Mouse (Mus musculus): ENCODE results near the gene Eef2. TPM values are rescaled to one million over a fixed set of nuclear protein-coding genes. Genes with fewer than 3 reads are reported as not detected.
A peak's percentile ranks its signal among the peaks of the same experiment; 100 is the strongest.

Gene Eef2
- polyA plus RNA-seq, 1 experiment from 2014 or later, result 310 TPM

- H3K4me3 ChIP-seq (ENCODE audit: low read depth, low read length), result no peak overlapping the region
- WGBS (ENCODE audit: insufficient replicate concordance), result 66% methylated on average over 4 of the region's 4 CpGs
- H3K27ac ChIP-seq (ENCODE audit: low read depth), result no peak overlapping the region
- TF ChIP-seq EP300 (IDR thresholded peaks at IDR 0.05; ENCODE audit: low read depth), result no peak
- no peak for TF ChIP-seq CTCF (IDR thresholded peaks at IDR 0.05; ENCODE audit: low read depth)
- no peaks in the 10 kb centered on the region for H3K9me3 ChIP-seq (ENCODE audit: low read length)
- ATAC-seq (no peak), DNase-seq (no peak)
- H3K4me2 ChIP-seq (ENCODE audit: low read depth, low read length), result no peak overlapping the region
- H3K27me3 ChIP-seq (ENCODE audit: insufficient read depth, low read length), result peaks cover 25% of the 10 kb centered on the region
- peaks cover 2% of the 10 kb centered on the region; the same call in 1 of the 2 replicates for H3K36me3 ChIP-seq (replicated peaks; ENCODE audit: insufficient read depth, low read length)
- peaks cover 34% of the 10 kb centered on the region for H3K4me1 ChIP-seq (ENCODE audit: insufficient read depth)
- no peak overlapping the region for H3K9ac ChIP-seq (replicated peaks)
Measured at GRCm38 (mm10) chr10:81195300-81195699, 18.9 kb downstream of the Eef2 start.

DNA sequence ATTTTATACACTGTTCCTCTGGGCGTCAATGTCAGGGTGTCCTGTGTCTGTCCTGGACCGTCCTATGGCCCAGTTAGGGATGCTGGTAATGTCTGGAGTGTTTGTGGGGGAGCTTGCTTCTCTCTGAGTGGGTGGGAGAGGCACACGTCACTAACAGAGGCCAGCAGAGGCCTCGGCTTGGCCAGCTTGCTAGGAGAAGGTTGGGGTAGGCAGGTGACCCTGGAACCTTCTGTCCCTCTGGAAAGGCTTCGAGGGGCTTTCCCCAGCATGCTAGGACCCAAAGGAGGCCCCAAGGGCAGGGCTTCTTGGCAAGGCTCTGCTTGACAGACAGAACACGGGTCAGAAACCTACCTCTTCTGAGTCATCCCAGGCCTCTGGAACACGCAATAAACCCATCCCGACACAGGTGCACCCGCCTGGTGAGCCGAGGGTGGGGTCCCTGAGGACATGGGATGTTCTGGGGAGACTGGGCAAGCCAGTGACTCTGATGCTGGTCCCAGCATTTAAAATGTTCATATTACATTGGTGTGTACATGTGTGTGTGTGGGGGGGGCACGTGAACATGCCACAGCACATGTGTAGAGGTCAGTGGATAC is 20.1 kb downstream of the Eef2 start:
- ATAC-seq (no peak), DNase-seq (no peak)
- H3K36me3 ChIP-seq (replicated peaks; ENCODE audit: insufficient read depth, low read length), result no peaks in the 10 kb centered on the region
- no peak overlapping the region for H3K9ac ChIP-seq (replicated peaks)
- H3K4me3 ChIP-seq (ENCODE audit: low read depth, low read length), result no peak overlapping the region
- no peak for TF ChIP-seq EP300 (IDR thresholded peaks at IDR 0.05; ENCODE audit: low read depth)
- TF ChIP-seq CTCF (IDR thresholded peaks at IDR 0.05; ENCODE audit: low read depth), result no peak
- H3K27ac ChIP-seq (ENCODE audit: low read depth), result no peak overlapping the region
- peaks cover 25% of the 10 kb centered on the region for H3K27me3 ChIP-seq (ENCODE audit: insufficient read depth, low read length)
- 64% methylated on average over 11 of the region's 11 CpGs for WGBS (ENCODE audit: insufficient replicate concordance)
- peaks cover 25% of the 10 kb centered on the region for H3K4me1 ChIP-seq (ENCODE audit: insufficient read depth)
- H3K9me3 ChIP-seq (ENCODE audit: low read length), result no peaks in the 10 kb centered on the region
- no peak overlapping the region for H3K4me2 ChIP-seq (ENCODE audit: low read depth, low read length)

DNA sequence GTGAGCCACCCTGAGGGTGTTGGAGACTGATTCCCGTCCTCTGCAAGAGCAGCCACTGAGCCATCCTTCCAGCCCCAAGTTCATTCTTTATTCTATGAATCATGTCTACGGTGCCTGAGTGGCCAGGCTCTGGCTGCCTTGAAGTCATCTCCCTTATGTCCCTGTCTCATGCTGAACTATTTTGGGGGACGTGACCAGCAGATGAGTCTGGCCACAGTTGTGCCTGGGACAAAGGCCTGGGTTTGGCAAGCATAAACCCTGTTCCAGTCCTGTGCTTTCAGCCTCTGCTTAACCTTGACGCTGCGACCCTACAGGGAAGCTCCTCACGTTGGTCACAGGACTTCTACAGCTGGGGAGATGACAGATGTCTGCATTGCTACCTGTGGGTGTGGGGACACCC is 20.9 kb downstream of the Eef2 start:
- H3K4me2 ChIP-seq (ENCODE audit: low read depth, low read length), result no peak overlapping the region
- peaks cover 25% of the 10 kb centered on the region for H3K27me3 ChIP-seq (ENCODE audit: insufficient read depth, low read length)
- ATAC-seq (no peak), DNase-seq (no peak)
- H3K4me1 ChIP-seq (ENCODE audit: insufficient read depth), result peaks cover 18% of the 10 kb centered on the region
- H3K27ac ChIP-seq (ENCODE audit: low read depth), result no peak overlapping the region
- H3K9me3 ChIP-seq (ENCODE audit: low read length), result no peaks in the 10 kb centered on the region
- WGBS (ENCODE audit: insufficient replicate concordance), result 51% methylated on average over 6 of the region's 6 CpGs
- no peak for TF ChIP-seq CTCF (IDR thresholded peaks at IDR 0.05; ENCODE audit: low read depth)
- TF ChIP-seq EP300 (IDR thresholded peaks at IDR 0.05; ENCODE audit: low read depth), result no peak
- H3K9ac ChIP-seq (replicated peaks), result no peak overlapping the region
- no peaks in the 10 kb centered on the region for H3K36me3 ChIP-seq (replicated peaks; ENCODE audit: insufficient read depth, low read length)
- no peak overlapping the region for H3K4me3 ChIP-seq (ENCODE audit: low read depth, low read length)

DNA sequence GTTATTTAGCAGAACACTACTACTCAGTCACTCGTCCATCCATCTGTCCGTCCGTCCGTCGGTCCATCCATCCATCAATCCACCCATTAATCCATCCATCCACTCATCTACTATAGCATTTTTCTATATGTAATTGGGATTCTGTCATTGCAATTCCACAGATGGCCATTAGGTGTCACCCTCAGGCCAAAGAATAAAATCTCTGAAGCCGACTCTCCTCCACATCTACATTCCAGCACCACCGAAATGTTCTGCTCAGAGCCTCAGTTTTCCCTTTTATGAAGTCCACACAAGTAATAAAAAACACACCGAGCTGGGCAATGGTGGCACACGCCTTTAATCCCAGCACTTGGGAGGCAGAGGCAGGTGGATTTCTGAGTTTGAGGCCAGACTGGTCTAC is 21.8 kb downstream of the Eef2 start:
- no peaks in the 10 kb centered on the region for H3K36me3 ChIP-seq (replicated peaks; ENCODE audit: insufficient read depth, low read length)
- no peaks in the 10 kb centered on the region for H3K9me3 ChIP-seq (ENCODE audit: low read length)
- H3K27ac ChIP-seq (ENCODE audit: low read depth), result no peak overlapping the region
- WGBS (ENCODE audit: insufficient replicate concordance), result 3% methylated on average over 9 of the region's 9 CpGs
- ATAC-seq (no peak), DNase-seq (peak; percentile 59)
- H3K4me1 ChIP-seq (ENCODE audit: insufficient read depth), result peaks cover 12% of the 10 kb centered on the region
- peak; percentile 88 for TF ChIP-seq CTCF (IDR thresholded peaks at IDR 0.05; ENCODE audit: low read depth)
- no peak for TF ChIP-seq EP300 (IDR thresholded peaks at IDR 0.05; ENCODE audit: low read depth)
- no peak overlapping the region for H3K4me2 ChIP-seq (ENCODE audit: low read depth, low read length)
- no peak overlapping the region for H3K4me3 ChIP-seq (ENCODE audit: low read depth, low read length)
- peaks cover 25% of the 10 kb centered on the region for H3K27me3 ChIP-seq (ENCODE audit: insufficient read depth, low read length)
- no peak overlapping the region for H3K9ac ChIP-seq (replicated peaks)

- DNase-seq, result no peak
- H3K4me1 ChIP-seq (ENCODE audit: insufficient read depth), result peaks cover 7% of the 10 kb centered on the region
- peaks cover 22% of the 10 kb centered on the region for H3K27me3 ChIP-seq (ENCODE audit: insufficient read depth, low read length)
- no peak overlapping the region for H3K4me3 ChIP-seq (ENCODE audit: low read depth, low read length)
- 80% methylated on average over 6 of the region's 6 CpGs for WGBS (ENCODE audit: insufficient replicate concordance)
- H3K27ac ChIP-seq (ENCODE audit: low read depth), result no peak overlapping the region
- TF ChIP-seq CTCF (IDR thresholded peaks at IDR 0.05; ENCODE audit: low read depth) (no peak), EP300 (IDR thresholded peaks at IDR 0.05; ENCODE audit: low read depth) (no peak)
- no peaks in the 10 kb centered on the region for H3K9me3 ChIP-seq (ENCODE audit: low read length)
- no peaks in the 10 kb centered on the region for H3K36me3 ChIP-seq (replicated peaks; ENCODE audit: insufficient read depth, low read length)
- ATAC-seq, result no peak
- no peak overlapping the region for H3K4me2 ChIP-seq (ENCODE audit: low read depth, low read length)
- H3K9ac ChIP-seq (replicated peaks), result no peak overlapping the region
Measured at GRCm38 (mm10) chr10:81198990-81199389, 22.6 kb downstream of the Eef2 start.

DNA sequence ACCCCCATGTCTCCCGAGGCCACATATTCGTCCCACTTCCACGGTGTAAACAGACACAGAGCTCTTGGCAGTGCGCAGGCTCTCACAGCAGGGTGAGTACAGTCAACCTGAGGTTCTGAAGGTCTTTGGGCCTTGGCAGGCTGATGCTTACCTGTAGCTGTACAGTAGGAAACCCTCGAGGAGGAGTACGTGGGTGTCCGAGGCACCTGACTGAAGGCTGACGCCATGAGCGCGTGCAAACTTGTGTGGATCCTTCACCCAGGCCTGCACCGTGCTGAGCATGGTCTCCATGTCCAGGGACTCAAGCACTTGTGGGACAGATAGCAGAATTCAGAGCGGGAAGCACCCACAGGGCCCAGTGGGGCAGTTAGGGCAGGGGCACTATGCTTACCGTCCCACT is 23.7 kb downstream of the Eef2 start:
- no peak overlapping the region for H3K4me3 ChIP-seq (ENCODE audit: low read depth, low read length)
- peaks cover 11% of the 10 kb centered on the region for H3K27me3 ChIP-seq (ENCODE audit: insufficient read depth, low read length)
- no peaks in the 10 kb centered on the region for H3K9me3 ChIP-seq (ENCODE audit: low read length)
- no peak for TF ChIP-seq EP300 (IDR thresholded peaks at IDR 0.05; ENCODE audit: low read depth)
- TF ChIP-seq CTCF (IDR thresholded peaks at IDR 0.05; ENCODE audit: low read depth), result no peak
- no peak overlapping the region for H3K27ac ChIP-seq (ENCODE audit: low read depth)
- no peak overlapping the region for H3K9ac ChIP-seq (replicated peaks)
- 80% methylated on average over 13 of the region's 13 CpGs for WGBS (ENCODE audit: insufficient replicate concordance)
- no peaks in the 10 kb centered on the region for H3K4me1 ChIP-seq (ENCODE audit: insufficient read depth)
- no peaks in the 10 kb centered on the region for H3K36me3 ChIP-seq (replicated peaks; ENCODE audit: insufficient read depth, low read length)
- no peak for DNase-seq
- no peak overlapping the region for H3K4me2 ChIP-seq (ENCODE audit: low read depth, low read length)
- ATAC-seq, result no peak

All from liver, postnatal 0 days (tissue).